Mouse (Mus musculus): ENCODE measurements at regions not wholly inside any gene's neighbourhood (a gene's known extent, or its start where the extent isn't known, plus 50 kb on each side); places are given as distances from the start of the nearest gene placed in this dataset.

- DNase-seq, result no peak
Measured at GRCm38 (mm10) chr8:90192856-90193255, 155.3 kb downstream of the Tox3 start.

GRCm38 (mm10) chr8:90182807-90183206 is 165.3 kb downstream of the Tox3 start:
- DNase-seq, result no peak

- DNase-seq, result no peak
Measured at GRCm38 (mm10) chr8:90176771-90177170, 171.4 kb downstream of the Tox3 start.

GRCm38 (mm10) chr8:90176335-90176734 is 171.8 kb downstream of the Tox3 start:
- DNase-seq, result no peak

- DNase-seq, result no peak
Measured at GRCm38 (mm10) chr8:90166639-90167038, 181.5 kb downstream of the Tox3 start.

- peak; percentile 79 for DNase-seq
Measured at GRCm38 (mm10) chr8:90151477-90151876, 196.7 kb downstream of the Tox3 start.

GRCm38 (mm10) chr8:90149903-90150302 is 198.2 kb downstream of the Tox3 start:
- DNase-seq, result no peak

GRCm38 (mm10) chr8:90134626-90135025 is 213.5 kb downstream of the Tox3 start:
- no peak for DNase-seq

GRCm38 (mm10) chr8:90130704-90131267 is 217.4 kb downstream of the Tox3 start:
- no peak for DNase-seq

- peak; percentile 12 for DNase-seq
Measured at GRCm38 (mm10) chr8:90125426-90125825, 222.7 kb downstream of the Tox3 start.

- DNase-seq, result peak; percentile 7
Measured at GRCm38 (mm10) chr8:90123101-90123500, 225.0 kb downstream of the Tox3 start.

GRCm38 (mm10) chr8:90121935-90122334 is 226.2 kb downstream of the Tox3 start:
- DNase-seq, result no peak

GRCm38 (mm10) chr8:90121017-90121416 is 227.1 kb downstream of the Tox3 start:
- no peak for DNase-seq

GRCm38 (mm10) chr8:90115436-90115835 is 232.7 kb downstream of the Tox3 start:
- no peak for DNase-seq

- DNase-seq, result no peak
Measured at GRCm38 (mm10) chr8:90100509-90100908, 247.6 kb downstream of the Tox3 start.

GRCm38 (mm10) chr8:90082630-90083029 is 265.5 kb downstream of the Tox3 start:
- no peak for DNase-seq

GRCm38 (mm10) chr8:90076381-90076780 is 271.8 kb downstream of the Tox3 start:
- DNase-seq, result no peak

GRCm38 (mm10) chr8:90075796-90076195 is 272.3 kb downstream of the Tox3 start:
- DNase-seq, result no peak

- no peak for DNase-seq
Measured at GRCm38 (mm10) chr8:90070006-90070405, 278.1 kb downstream of the Tox3 start.

GRCm38 (mm10) chr8:90069411-90069993 is 278.6 kb downstream of the Tox3 start:
- DNase-seq, result no peak

GRCm38 (mm10) chr8:90068441-90068840 is 279.7 kb downstream of the Tox3 start:
- no peak for DNase-seq

GRCm38 (mm10) chr8:90064381-90064780 is 283.8 kb downstream of the Tox3 start:
- DNase-seq, result no peak

- no peak for DNase-seq
Measured at GRCm38 (mm10) chr8:90063291-90063690, 284.9 kb downstream of the Tox3 start.

GRCm38 (mm10) chr8:90058631-90059166 is 289.4 kb downstream of the Tox3 start:
- DNase-seq, result no peak

GRCm38 (mm10) chr8:90056331-90056730 is 291.8 kb downstream of the Tox3 start:
- no peak for DNase-seq

Measured in cerebellum, adult 9-11 months (tissue).